Mouse (Mus musculus): Measurements from ENCODE around the gene Fbxw8. TPM values are rescaled to one million over a fixed set of nuclear protein-coding genes. Genes with fewer than 3 reads are reported as not detected.

Gene Fbxw8
- total RNA-seq (2014; fragmentation: Nextera tagmentation) (18.8 and 25.5 TPM in 2 replicates), total RNA-seq (2017) (22.4 and 25.6 TPM in 2 replicates)

- ATAC-seq (replicated peaks; ENCODE audit: poor library complexity, severe bottlenecking): peak; percentile 99
These were observed at the start of gene Fbxw8 for GRCm38 (mm10) chr5:118154839-118155564. Gene Fbxw8 (minus strand): TSS chr5:118155464.

GRCm38 (mm10) chr5:118204675-118205440 lies 49.6 kb upstream of the Fbxw8 start:
- ATAC-seq (replicated peaks; ENCODE audit: poor library complexity, severe bottlenecking): peak; percentile 89

GRCm38 (mm10) chr5:118199670-118200069 lies 44.4 kb upstream of the Fbxw8 start:
- no peak for ATAC-seq (replicated peaks; ENCODE audit: poor library complexity, severe bottlenecking)

- no peak for ATAC-seq (replicated peaks; ENCODE audit: poor library complexity, severe bottlenecking)
These were observed 42.2 kb upstream of the Fbxw8 start for GRCm38 (mm10) chr5:118197421-118197820.

DNA sequence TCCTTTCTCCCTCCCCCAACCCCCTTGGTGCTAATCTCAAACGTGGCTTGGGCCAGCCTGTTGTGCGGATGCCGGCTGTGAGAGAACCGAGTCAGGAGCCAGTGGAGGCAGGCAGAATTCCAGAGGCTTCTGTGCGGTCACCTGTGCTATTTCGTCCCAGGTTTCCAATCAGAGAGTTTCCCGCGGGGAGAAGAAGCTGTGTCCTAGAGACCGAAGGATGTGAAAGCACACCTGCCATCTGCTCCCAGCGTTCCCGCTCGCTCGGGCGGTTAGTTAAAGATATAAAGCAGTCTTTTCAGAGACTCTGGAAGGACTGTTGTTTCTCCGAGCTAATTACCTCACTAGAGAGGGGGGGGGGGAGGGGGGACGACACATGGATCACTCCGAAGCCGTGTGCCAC lies 37.0 kb upstream of the Fbxw8 start:
- ATAC-seq (replicated peaks; ENCODE audit: poor library complexity, severe bottlenecking): no peak

- ATAC-seq (replicated peaks; ENCODE audit: poor library complexity, severe bottlenecking): no peak
These were observed 35.2 kb upstream of the Fbxw8 start for GRCm38 (mm10) chr5:118190491-118190890.

DNA sequence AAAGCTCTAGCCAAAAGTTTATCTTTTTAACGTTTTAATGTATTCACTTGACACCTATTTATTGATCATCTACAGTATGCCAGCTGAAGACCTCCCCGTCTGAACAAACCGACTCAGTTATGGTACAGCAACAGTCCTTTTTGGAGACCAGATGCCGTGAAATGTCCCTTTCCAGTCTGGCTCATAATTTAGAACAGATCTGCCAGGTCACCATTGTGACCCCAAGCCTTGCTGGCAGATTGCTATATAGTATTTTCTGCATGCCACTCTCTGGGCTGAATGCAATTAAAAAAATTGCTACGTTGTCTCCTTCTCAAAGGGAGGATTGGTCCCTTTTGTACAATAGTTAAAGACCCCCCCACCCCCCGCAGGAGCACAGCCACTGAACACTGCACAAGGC lies 33.1 kb upstream of the Fbxw8 start:
- no peak for ATAC-seq (replicated peaks; ENCODE audit: poor library complexity, severe bottlenecking)

DNA sequence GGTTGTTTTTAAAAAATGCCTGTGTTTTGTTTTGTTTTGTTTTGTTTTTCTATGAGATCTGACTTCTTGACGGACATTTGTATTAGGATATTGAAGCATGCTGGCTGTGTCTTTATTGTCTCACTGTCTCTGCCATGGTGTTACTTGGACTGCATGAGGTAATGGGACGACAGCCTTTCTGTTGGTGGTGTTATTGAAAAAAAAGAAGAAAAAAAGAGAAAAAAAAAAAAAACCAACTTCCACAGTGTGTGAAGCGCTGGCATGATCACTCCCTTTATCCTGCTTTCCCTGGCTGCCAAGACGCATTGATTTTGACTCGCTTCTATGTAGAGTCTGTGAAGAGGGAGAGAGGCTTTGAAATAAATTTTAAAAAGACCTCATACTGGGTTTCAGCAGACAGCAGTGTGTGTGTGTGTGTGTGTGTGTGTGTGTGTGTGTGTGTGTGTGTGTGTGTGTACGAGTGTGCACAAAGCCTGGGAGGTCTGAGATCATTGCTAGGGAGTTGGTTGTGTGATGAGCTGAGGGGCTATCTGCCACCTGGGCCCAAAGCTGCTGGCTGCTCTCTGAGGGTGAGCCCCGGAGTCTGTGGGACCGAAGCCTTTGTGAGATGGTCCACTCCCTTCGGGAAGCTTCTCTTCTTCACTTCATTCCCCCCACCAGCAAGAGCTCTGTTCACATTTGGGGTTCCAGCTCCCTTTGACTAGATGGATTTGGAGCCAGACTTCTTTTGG lies 31.8 kb upstream of the Fbxw8 start:
- no peak for ATAC-seq (replicated peaks; ENCODE audit: poor library complexity, severe bottlenecking)

- ATAC-seq (replicated peaks; ENCODE audit: poor library complexity, severe bottlenecking): no peak
These were observed 22.4 kb upstream of the Fbxw8 start for GRCm38 (mm10) chr5:118177640-118178039.

DNA sequence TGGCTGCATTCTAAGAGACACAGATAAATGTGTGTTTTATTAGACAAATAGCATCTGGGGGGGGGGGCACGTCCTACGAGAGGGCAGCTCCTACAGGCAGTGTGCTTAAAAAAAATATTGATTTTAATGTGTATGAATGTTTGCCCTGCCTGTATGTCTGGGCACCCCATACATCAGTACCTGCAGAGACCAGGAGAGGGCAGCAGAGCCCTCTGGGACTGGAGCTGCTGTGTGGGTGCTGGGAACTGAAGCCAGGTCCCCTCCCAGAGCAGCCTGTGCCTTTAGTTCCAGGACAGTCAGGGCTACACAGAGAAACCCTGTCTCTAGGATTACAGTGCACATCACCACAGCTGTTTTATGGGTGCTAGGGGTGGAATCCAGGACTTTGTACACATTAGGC lies 19.9 kb upstream of the Fbxw8 start:
- no peak for ATAC-seq (replicated peaks; ENCODE audit: poor library complexity, severe bottlenecking)

DNA sequence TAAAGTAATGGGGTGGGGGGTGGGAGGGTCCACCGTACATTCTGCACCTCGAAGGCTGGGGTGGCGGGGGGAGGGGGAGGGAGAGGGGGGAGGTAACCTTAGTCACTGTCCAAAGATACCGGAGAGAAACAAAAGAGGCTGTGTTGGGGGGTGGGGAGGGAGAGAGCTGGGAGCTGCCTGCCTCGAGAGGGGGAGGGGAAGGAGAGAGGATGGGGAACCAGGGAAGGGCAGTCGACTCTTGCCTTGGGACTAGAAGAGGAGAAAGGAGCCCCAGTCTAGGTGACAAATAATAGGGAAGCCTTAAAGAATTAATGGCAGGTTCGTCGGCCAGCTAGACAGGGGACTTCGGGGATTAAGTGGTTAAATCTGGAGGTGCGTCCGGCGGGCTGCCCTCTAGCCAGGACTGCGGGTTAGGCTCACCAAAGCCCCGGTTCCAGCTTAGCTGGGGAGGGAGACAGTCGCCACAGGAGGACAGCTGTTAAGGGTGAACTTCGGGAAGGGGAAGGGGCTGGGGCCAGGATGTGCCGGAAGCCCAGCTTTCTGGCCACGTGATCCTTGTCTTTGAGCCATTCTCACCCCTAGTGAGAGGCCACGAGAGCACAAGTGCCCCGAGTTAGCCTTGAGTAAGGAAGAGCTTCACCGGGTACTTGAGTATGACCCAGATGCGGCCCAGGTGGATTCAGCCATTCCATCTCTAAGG lies 19.2 kb upstream of the Fbxw8 start:
- ATAC-seq (replicated peaks; ENCODE audit: poor library complexity, severe bottlenecking): peak; percentile 17; the same call in 1 of the 2 replicates

- peak; percentile 40 for ATAC-seq (replicated peaks; ENCODE audit: poor library complexity, severe bottlenecking)
These were observed 16.9 kb upstream of the Fbxw8 start for GRCm38 (mm10) chr5:118172078-118172723.

- ATAC-seq (replicated peaks; ENCODE audit: poor library complexity, severe bottlenecking): no peak
These were observed 16.4 kb upstream of the Fbxw8 start for GRCm38 (mm10) chr5:118171665-118172064.

- ATAC-seq (replicated peaks; ENCODE audit: poor library complexity, severe bottlenecking): no peak
These were observed 15.7 kb upstream of the Fbxw8 start for GRCm38 (mm10) chr5:118170888-118171529.

DNA sequence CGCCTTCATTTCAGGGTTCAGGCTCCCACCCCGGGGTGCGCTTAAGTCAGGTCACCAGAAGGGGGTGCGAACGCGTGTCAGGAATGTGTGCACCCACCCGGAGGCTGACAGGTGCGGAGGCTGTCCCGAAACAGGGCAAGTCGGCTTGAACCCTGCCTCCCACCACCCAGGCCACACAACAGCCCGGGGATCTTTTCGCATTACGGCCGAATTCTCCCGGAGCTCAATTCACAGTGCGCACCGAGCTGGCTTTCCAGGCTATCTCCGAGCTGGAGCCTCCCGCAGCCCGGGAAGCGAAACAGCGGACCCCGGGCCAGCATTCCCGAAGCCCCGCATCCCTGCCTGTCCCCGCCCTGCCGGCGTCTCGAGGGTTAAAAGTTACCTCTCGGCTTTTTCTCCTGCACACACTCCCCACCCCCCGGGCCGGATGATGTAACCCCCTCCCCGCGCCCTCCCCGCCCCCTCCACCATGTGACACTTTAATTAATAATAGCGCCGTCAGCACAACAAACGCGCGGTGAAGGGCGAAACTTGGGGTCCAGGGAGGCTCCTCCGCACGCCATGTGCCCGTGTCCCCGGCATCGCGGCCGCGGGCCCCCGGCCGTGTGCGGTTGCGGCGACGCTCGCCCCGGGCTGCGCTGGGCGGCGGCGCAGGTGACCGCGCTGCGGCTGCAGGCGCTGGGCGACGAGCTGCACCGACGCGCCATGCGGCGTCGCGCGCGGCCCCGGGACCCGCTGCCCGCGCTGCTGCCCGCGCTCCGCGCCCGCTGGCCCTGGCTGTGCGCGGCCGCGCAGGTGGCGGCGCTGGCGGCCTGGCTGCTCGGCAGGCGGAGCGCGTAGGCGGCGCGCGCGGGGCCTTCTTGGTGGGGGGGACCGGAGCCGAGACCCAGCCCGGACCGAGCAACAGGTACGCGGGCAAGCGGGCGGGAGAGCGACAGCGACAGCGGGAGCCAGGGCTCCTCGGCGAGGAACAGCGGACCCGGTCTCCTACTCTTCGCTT lies 14.3 kb upstream of the Fbxw8 start:
- ATAC-seq (replicated peaks; ENCODE audit: poor library complexity, severe bottlenecking): peak; percentile 34; the same call in 1 of the 2 replicates

GRCm38 (mm10) chr5:118167561-118167995 lies 12.3 kb upstream of the Fbxw8 start:
- ATAC-seq (replicated peaks; ENCODE audit: poor library complexity, severe bottlenecking): no peak

DNA sequence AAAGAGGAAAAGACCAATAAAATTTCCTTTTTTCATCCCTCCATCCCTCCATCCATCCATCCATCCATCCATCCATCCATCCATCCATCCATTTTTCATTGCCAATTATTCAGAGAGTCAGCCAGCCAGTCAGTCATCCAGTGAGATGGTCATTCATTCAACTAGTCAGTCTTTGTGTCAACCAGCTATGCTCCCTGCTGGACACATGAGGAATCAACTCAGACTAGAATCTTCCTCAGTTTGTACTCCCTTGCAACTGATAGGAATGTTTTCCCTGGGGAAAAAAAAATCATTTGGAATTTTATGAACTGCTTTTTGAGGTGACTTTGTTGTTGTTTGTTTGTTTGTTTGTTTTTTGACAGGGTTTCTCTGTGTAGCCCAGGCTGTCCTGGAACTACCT lies 10.2 kb upstream of the Fbxw8 start:
- ATAC-seq (replicated peaks; ENCODE audit: poor library complexity, severe bottlenecking): no peak

- ATAC-seq (replicated peaks; ENCODE audit: poor library complexity, severe bottlenecking): no peak
These were observed 9.3 kb upstream of the Fbxw8 start, which contains the start of gene Hrk for GRCm38 (mm10) chr5:118164581-118164980. Gene Hrk (plus strand): TSS chr5:118164648.
